Mouse (Mus musculus) spleen, adult 18-20 months (tissue): ENCODE results near the gene Kcnip1.

Source experiments
- DNase-seq, 2 experiments: peaks; one replicate each; pipeline ENCODE4 v3.0.0; 2022; ENCODE audit warnings: mixed read lengths in 2 of 2

Gene Kcnip1

GRCm38 (mm10) chr11:33890382-33890781, 102.6 kb downstream of the Kcnip1 start:
- no peak for DNase-seq

- no peak for DNase-seq
These were observed 105.3 kb downstream of the Kcnip1 start for GRCm38 (mm10) chr11:33887660-33888059.

DNA sequence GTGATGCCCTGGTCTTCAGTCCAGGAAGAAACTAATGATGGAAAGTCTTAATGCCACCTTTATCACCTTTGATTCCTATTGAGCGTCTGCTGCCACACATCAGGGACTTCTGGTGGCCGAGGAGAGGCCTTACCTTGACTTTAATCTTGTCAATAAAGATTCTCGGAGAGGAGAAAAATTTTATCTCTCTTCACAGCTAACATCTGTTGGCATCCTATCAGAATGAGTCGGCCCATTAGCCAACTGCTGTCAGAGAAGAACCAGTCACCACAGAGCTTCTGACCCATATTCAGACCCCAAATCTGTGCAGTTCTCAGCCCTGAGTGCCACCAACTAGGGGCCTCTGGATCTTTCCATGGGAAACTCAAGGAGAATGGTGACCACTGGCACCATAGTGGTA, 107.0 kb downstream of the Kcnip1 start:
- DNase-seq, result no peak

GRCm38 (mm10) chr11:33882731-33883328, 110.1 kb downstream of the Kcnip1 start:
- no peak for DNase-seq

DNA sequence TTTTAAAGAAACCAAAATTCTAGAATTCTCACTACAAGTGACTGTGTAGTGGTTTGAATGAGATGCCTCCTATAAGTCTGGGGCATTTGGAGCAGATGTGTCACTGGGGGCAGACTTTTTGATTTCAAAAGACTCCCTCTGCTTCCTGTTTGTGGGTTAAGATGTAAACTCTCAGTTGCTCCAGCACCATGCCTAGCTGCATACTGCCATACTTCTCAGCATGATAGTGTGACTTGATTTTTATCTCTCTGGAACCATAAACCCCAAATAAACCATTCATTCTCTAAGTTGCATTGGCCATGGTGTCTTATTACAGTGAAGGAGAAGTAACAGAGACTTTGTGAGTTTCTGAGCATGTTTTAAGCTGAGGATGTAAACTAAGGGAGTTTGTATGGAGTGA, 118.0 kb downstream of the Kcnip1 start:
- DNase-seq, result no peak

DNA sequence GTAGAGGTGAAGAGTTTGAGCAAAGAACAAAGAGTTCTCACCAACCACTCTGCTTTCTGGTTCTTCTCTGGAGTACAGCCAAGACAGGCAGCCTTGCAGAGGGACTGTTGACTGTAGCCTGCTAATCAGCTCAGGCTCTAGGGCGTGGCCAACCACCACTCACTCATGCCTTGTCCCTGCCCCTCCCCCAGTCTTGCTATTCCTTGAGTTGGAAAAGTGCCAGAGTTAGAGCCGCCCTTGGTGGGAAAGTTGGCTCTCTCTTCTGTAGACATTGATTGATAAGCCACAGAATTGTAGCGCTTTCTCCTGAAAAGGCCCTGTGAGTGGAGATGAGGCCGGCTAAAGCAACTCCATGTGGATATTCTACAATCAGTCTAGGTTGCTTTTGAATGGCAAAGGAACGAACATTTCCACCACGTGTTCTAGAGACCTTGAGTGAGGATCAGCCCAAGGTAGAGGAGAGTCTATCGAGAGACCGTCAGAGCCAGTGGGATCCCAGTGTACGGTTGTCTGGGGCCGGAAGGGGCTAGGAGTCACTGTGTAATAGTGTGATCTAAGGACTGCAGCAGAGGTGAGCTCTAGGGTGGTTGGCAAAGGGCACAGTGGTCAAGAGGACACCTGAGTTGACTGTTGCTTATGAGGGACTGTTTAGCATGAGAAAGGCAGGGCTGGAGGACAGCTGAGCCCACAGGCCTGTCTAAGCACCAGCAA, 119.7 kb downstream of the Kcnip1 start:
- DNase-seq, result no peak

- no peak for DNase-seq
These were observed 120.3 kb downstream of the Kcnip1 start for GRCm38 (mm10) chr11:33872716-33873048.

DNA sequence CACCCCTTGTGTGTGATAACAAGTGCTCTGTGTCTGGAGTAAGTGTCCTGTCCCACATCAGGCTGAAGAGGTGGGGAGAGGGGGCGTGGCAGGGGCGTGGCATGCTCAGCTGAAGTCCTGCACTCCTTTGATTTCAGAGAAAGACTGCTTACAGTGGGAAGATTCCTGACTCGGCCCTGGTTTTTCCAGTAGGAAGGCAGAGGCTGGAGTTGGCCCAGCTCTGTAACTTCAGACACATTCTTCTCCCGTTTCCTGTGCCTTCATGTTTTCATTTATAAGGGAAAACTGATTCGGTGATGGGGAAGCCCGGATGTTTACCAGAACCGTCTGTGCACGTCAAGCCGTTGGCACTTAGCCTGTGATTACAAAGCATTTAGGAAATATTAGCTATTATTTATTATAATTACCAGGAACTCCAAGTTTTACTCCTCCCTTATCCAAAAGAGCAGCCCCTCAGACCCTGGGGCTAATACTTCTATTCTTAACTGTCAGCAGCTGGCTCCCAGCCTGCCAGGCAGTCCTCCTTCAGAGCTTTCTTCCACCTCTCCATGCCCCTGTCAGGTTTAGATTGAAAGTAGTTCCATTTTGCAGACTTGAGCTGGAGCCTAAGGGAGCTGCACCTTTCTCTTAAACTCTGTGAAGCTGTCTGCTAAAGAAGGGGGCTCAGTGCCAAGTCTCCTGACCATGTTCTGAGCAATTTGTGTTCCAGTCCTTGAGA, 120.8 kb downstream of the Kcnip1 start:
- DNase-seq, result no peak

GRCm38 (mm10) chr11:33870246-33870645, 122.7 kb downstream of the Kcnip1 start:
- no peak for DNase-seq

GRCm38 (mm10) chr11:33869559-33869958, 123.4 kb downstream of the Kcnip1 start:
- DNase-seq, result no peak

DNA sequence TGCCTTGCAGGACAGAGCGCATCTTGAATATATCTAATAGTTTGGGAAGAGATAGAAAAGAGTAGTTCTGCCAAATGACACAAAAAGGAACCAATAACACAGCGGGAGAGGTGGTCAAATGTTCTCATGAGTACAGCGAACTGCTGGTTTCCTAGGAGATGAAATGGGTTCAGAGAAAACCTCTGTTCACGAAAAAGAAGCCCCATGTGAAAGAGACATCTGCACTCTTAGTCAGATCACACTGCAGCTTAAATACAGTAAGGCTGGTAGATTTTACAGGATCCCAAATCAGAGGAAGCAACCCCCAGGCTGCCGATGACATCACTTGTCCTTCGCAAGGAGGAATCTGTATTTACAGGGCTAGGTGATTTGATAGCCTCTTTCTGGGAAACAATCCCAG, 126.2 kb downstream of the Kcnip1 start:
- DNase-seq, result no peak

GRCm38 (mm10) chr11:33864245-33864644, 128.7 kb downstream of the Kcnip1 start:
- no peak for DNase-seq

GRCm38 (mm10) chr11:33861823-33862222, 131.1 kb downstream of the Kcnip1 start:
- DNase-seq, result no peak

- DNase-seq, result no peak
These were observed 131.9 kb downstream of the Kcnip1 start for GRCm38 (mm10) chr11:33860905-33861582.

DNA sequence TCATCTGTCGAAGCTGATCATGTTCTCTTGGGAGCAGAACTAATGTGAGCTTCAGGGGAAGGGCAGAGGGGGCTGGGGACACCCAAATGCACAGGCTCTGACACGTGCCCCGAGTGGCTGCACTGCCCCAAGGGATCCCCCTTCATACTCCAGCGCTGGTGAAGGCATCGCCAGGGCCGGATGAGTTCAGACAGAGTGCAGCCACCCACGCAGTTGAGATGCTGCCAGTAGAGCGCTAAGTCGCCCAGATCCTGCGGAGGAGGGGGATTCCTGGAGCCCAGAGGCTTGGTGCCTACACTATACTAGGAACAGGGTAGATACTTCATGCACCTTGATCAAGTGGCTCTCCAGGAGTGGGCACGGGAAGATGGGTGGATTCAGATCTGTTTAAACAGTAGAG, 143.3 kb downstream of the Kcnip1 start:
- no peak for DNase-seq

DNA sequence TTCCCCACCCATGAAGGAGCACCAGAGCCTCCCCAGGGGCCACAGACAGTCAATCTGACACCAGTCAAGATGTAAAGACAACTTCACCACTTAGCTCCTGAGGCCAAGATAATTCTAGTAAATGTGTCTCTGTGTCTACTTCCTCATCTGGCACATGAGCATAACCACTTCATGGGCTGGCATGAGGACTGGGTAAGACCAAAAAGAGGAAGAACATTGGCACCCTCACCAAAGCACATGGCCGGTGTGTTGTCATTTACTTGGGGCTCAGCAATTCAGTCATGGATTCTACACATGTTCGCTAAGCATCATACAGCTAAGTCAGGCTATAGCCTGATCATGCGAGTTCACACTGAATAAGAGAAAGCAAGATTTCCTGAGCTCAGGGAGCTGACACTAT, 144.3 kb downstream of the Kcnip1 start:
- no peak for DNase-seq

DNA sequence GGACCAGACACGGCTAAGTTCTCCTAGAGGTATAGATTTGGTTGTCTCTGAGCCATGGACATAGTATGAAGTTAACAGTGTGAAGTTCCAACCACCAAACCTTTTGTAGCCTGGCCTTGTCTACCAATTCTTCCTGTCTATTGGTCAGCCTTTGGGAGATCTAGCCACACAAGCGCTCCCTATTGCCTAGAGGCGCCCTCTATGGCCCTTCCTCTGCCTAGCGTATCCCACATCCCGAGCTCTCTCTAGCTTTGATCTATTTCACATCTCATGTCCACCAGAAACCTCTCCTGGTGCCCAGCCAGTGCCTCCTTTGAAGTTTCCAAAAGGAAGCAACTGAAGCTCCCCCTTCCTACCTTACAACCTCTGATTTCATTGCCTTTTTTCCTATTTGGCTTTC, 147.0 kb downstream of the Kcnip1 start:
- no peak for DNase-seq

GRCm38 (mm10) chr11:33843294-33843864, 149.6 kb downstream of the Kcnip1 start:
- DNase-seq, result no peak

DNA sequence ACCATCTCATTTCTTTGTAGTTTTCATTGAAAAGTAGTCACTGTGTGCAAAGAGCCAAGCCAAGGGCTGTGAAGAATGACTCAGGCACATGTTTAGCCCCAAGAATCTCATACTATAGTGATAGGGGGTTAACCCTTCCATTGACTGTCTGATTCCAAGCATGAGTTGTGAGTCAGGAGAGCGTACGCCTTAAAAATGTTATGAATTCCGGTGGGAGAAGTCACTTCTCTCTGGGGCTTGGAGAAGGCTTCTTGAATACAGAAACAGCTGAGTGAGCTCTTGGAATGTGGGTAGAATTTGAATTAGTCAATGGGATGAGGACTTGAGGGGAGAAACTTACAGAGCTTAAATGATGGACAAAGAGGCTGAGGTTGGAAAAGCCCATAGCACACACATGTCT, 153.9 kb downstream of the Kcnip1 start:
- no peak for DNase-seq

GRCm38 (mm10) chr11:33829774-33830173, 163.2 kb downstream of the Kcnip1 start:
- DNase-seq, result no peak

GRCm38 (mm10) chr11:33827829-33828206, 165.1 kb downstream of the Kcnip1 start:
- no peak for DNase-seq

DNA sequence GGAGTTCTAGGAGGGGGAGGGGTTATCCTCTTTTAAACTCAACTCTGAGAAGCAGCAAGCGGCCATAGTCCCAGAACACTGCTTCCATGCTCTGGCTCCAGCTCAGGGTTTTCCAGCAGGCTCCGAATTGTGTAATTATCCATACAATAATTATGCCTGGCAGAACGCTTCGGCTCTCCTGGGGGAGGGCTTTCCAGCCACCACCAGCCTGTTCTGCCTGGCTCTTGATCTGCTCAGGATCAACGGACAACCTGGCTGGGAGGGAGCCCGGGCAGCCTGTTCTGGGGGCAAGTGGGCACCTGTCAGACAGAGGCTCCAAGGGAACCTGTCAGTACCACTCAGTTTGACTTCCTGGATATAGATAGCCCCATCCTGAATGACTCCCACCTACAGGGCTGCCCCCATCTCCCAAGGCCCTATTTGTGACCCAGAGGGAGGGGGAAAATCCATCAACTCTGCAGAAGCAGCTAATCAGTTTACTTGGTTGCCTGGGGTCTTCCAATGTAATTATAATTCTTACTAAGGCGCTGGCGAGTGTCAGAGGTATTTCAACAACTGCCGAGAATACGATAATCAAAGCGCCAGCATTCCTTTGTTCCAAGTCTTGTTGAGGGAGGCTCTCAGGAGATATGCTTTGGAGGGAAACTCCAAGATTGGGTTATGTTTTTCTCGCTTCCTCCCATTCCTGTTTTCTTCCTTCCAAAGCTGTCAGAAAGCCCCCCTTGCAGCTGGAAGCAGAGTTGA, 165.7 kb downstream of the Kcnip1 start:
- DNase-seq, result no peak

DNA sequence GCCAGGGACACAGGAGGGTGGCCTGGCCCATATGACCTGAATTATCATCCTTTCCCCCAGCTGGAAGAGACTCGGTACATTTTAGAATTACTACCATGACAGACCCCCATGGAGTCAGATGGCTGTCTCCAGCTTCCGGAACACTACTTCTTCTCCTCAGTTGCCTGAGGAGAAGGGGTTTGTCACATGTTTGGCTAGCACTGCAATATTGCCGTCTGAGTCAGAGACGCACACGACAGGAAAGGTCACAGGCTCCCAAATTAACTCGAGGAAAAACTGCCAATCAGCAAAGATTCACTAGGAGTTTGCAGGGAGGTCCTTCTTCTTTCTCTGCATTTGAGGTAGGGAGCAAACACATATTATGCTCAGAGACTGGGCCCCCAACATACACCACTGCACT, 168.2 kb downstream of the Kcnip1 start:
- no peak for DNase-seq
